Mouse (Mus musculus) erythroblast, adult 5-6 weeks (primary cell): Measurements from ENCODE around the gene Galr3. TPM values are rescaled to one million over a fixed set of nuclear protein-coding genes. Genes with fewer than 3 reads are reported as not detected.

Experiments used
- ATAC-seq: replicated peaks from 2 replicates; pipeline ENCODE4 v1.8.0; 2016; ENCODE audit warnings: moderate number of reproducible peaks, mild to moderate bottlenecking, moderate TSS enrichment, inconsistent platforms; ENCODE audit not compliant: poor library complexity, low FRiP score, severe bottlenecking
- total RNA-seq, 2 experiments: library from RNA; stranded (forward) in 1 of 2; stranded (reverse) in 1 of 2; fragments of 150-400 nt in 1 of 2; fragments of 200-764, 138-1000 nt in 1 of 2; gene quantifications; 2 replicates each; pipeline versions ENCODE4 v1.2.3 to v1.2.4; 2015 to 2017; ENCODE audit warnings: low replicate concordance in 2 of 2

Galr3 gene
- total RNA-seq, 2 experiments from 2014 or later = not detected

DNA sequence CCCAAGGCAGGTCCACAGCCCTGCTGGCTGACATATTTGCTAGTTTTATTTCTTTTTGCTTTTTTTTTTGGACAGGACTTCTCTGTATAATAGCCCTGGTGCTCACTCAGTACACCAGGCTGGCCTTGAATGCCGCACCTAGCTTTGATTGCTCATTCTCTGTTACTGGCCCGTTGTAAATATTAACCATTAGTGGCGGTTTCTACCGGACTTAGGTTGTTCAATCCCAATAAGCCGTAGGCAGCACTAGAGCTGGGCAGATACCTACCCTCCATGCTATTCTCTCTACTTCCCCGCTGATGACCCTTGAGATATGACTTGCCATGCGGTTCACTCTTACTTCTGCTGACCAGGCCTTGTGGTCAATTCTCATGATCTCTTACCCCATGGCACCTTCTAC is 37.9 kb downstream of the Galr3 start:
- ATAC-seq = no peak

DNA sequence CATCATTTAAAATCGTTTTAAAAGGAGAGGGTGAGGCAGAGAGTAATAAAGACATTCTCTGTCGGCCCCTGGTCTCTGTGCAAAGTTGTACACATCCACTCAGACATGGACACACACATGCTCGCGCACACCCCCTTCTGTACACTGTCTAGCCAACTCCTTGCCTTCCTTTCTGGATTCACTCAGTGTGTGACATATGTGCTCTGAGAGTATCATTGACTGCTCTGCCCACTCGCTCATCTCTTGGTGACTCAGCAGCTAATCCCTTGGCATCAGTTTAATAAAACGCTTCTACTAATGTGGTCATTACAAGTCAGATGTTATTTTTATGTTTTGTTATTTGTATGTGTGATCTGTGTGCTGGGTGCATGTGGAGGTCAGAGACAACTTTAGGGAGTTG is 50.6 kb downstream of the Galr3 start:
- no peak for ATAC-seq

Other genes with a start within 250 kb of the Galr3 start
- 0.58 TPM in 1 of 2 replicates, not detected in the other for gene Card10, start 238.8 kb upstream of the Galr3 start, total RNA-seq (2015; ENCODE audit: low replicate concordance)
- 0.56 TPM in 1 of 2 replicates, not detected in the other for gene Card10, start 238.8 kb upstream of the Galr3 start, total RNA-seq (2017; ENCODE audit: low replicate concordance)
- gene Cdc42ep1, start 199.3 kb upstream of the Galr3 start, total RNA-seq (2015; ENCODE audit: low replicate concordance) = not detected in 2 replicates
- gene Cdc42ep1, start 199.3 kb upstream of the Galr3 start, total RNA-seq (2017; ENCODE audit: low replicate concordance) = 0.70 TPM in 1 of 2 replicates, not detected in the other
- not detected in 2 replicates for gene Lgals2, start 186.4 kb upstream of the Galr3 start, total RNA-seq (2015; ENCODE audit: low replicate concordance)
- gene Lgals2, start 186.4 kb upstream of the Galr3 start, total RNA-seq (2017; ENCODE audit: low replicate concordance) = not detected in 2 replicates
- gene Gga1, start 164.7 kb upstream of the Galr3 start, total RNA-seq (2015; ENCODE audit: low replicate concordance) = 6.5 and 17.1 TPM in 2 replicates
- 3.5 and 3.7 TPM in 2 replicates for gene Gga1, start 164.7 kb upstream of the Galr3 start, total RNA-seq (2017; ENCODE audit: low replicate concordance)
- gene Gm49510, start 142.2 kb upstream of the Galr3 start, total RNA-seq (2015; ENCODE audit: low replicate concordance) = not detected in 2 replicates
- 0.56 and 0.77 TPM in 2 replicates for gene Gm49510, start 142.2 kb upstream of the Galr3 start, total RNA-seq (2017; ENCODE audit: low replicate concordance)
- gene Sh3bp1, start 142.1 kb upstream of the Galr3 start, total RNA-seq (2015; ENCODE audit: low replicate concordance) = 13.6 and 15.2 TPM in 2 replicates
- 4.5 and 8.8 TPM in 2 replicates for gene Sh3bp1, start 142.1 kb upstream of the Galr3 start, total RNA-seq (2017; ENCODE audit: low replicate concordance)
- 2.7 and 9.4 TPM in 2 replicates for gene Pdxp, start 128.0 kb upstream of the Galr3 start, total RNA-seq (2015; ENCODE audit: low replicate concordance)
- not detected in 2 replicates for gene Pdxp, start 128.0 kb upstream of the Galr3 start, total RNA-seq (2017; ENCODE audit: low replicate concordance)
- gene Lgals1, start 115.2 kb upstream of the Galr3 start, total RNA-seq (2015; ENCODE audit: low replicate concordance) = 46.1 and 56.2 TPM in 2 replicates
- 77.5 and 79.0 TPM in 2 replicates for gene Lgals1, start 115.2 kb upstream of the Galr3 start, total RNA-seq (2017; ENCODE audit: low replicate concordance)
- 1.5 and 6.1 TPM in 2 replicates for gene Nol12, start 107.0 kb upstream of the Galr3 start, total RNA-seq (2015; ENCODE audit: low replicate concordance)
- gene Nol12, start 107.0 kb upstream of the Galr3 start, total RNA-seq (2017; ENCODE audit: low replicate concordance) = 7.6 and 10.7 TPM in 2 replicates
- gene Triobp, start 94.2 kb upstream of the Galr3 start, total RNA-seq (2015; ENCODE audit: low replicate concordance) = 42.6 and 43.6 TPM in 2 replicates
- gene Triobp, start 94.2 kb upstream of the Galr3 start, total RNA-seq (2017; ENCODE audit: low replicate concordance) = 16.3 and 20.9 TPM in 2 replicates
- gene H1f0, start 13.4 kb upstream of the Galr3 start, total RNA-seq (2015; ENCODE audit: low replicate concordance) = 6.5 and 8.6 TPM in 2 replicates
- gene H1f0, start 13.4 kb upstream of the Galr3 start, total RNA-seq (2017; ENCODE audit: low replicate concordance) = 8.2 and 20.5 TPM in 2 replicates
- 12.3 and 20.0 TPM in 2 replicates for gene Ankrd54, start 21.0 kb downstream of the Galr3 start, total RNA-seq (2015; ENCODE audit: low replicate concordance)
- 7.5 and 11.4 TPM in 2 replicates for gene Ankrd54, start 21.0 kb downstream of the Galr3 start, total RNA-seq (2017; ENCODE audit: low replicate concordance)
- 29.4 and 47.6 TPM in 2 replicates for gene Eif3l, start 33.3 kb downstream of the Galr3 start, total RNA-seq (2015; ENCODE audit: low replicate concordance)
- gene Eif3l, start 33.3 kb downstream of the Galr3 start, total RNA-seq (2017; ENCODE audit: low replicate concordance) = 51.3 and 56.2 TPM in 2 replicates
- gene Micall1, start 67.0 kb downstream of the Galr3 start, total RNA-seq (2015; ENCODE audit: low replicate concordance) = 0.77 and 1.9 TPM in 2 replicates
- 0.68 and 0.98 TPM in 2 replicates for gene Micall1, start 67.0 kb downstream of the Galr3 start, total RNA-seq (2017; ENCODE audit: low replicate concordance)
- 16.1 and 20.7 TPM in 2 replicates for gene Polr2f, start 99.1 kb downstream of the Galr3 start, total RNA-seq (2015; ENCODE audit: low replicate concordance)
- gene Polr2f, start 99.1 kb downstream of the Galr3 start, total RNA-seq (2017; ENCODE audit: low replicate concordance) = 10.8 and 13.9 TPM in 2 replicates
- not detected in 2 replicates for gene 1700088E04Rik, start 99.4 kb downstream of the Galr3 start, total RNA-seq (2015; ENCODE audit: low replicate concordance)
- gene 1700088E04Rik, start 99.4 kb downstream of the Galr3 start, total RNA-seq (2017; ENCODE audit: low replicate concordance) = not detected in 2 replicates
- gene Sox10, start 123.4 kb downstream of the Galr3 start, total RNA-seq (2015; ENCODE audit: low replicate concordance) = not detected in 2 replicates
- not detected in 2 replicates for gene Sox10, start 123.4 kb downstream of the Galr3 start, total RNA-seq (2017; ENCODE audit: low replicate concordance)
- 1.3 TPM in 1 of 2 replicates, not detected in the other for gene Pick1, start 187.3 kb downstream of the Galr3 start, total RNA-seq (2015; ENCODE audit: low replicate concordance)
- 1.3 and 4.9 TPM in 2 replicates for gene Pick1, start 187.3 kb downstream of the Galr3 start, total RNA-seq (2017; ENCODE audit: low replicate concordance)
- gene Gm49486, start 187.5 kb downstream of the Galr3 start, total RNA-seq (2015; ENCODE audit: low replicate concordance) = not detected in 2 replicates
- gene Gm49486, start 187.5 kb downstream of the Galr3 start, total RNA-seq (2017; ENCODE audit: low replicate concordance) = not detected in 2 replicates
- gene Slc16a8, start 212.9 kb downstream of the Galr3 start, total RNA-seq (2015; ENCODE audit: low replicate concordance) = not detected in 2 replicates
- not detected in 2 replicates for gene Slc16a8, start 212.9 kb downstream of the Galr3 start, total RNA-seq (2017; ENCODE audit: low replicate concordance)
- gene Baiap2l2, start 243.7 kb downstream of the Galr3 start, total RNA-seq (2015; ENCODE audit: low replicate concordance) = not detected in 2 replicates
- gene Baiap2l2, start 243.7 kb downstream of the Galr3 start, total RNA-seq (2017; ENCODE audit: low replicate concordance) = not detected in 2 replicates